Mouse (Mus musculus) cerebellum, adult (tissue): ENCODE data around the gene Dgka.
A peak's percentile ranks its signal among the peaks of the same experiment; 100 is the strongest.

Source experiments
- ATAC-seq: cut with Nextera tagmentation; 2 replicates; pipeline ENCODE4 v1.9.2; 2017; ENCODE audit warnings: mild to moderate bottlenecking, moderate library complexity, mixed read lengths; ENCODE audit not compliant: insufficient number of reproducible peaks, low FRiP score, low TSS enrichment

Dgka gene

GRCm38 (mm10) chr10:128744680-128745601, at the start of gene Dgka:
Gene Dgka (minus strand): TSS chr10:128744855.
- no peak for ATAC-seq

DNA sequence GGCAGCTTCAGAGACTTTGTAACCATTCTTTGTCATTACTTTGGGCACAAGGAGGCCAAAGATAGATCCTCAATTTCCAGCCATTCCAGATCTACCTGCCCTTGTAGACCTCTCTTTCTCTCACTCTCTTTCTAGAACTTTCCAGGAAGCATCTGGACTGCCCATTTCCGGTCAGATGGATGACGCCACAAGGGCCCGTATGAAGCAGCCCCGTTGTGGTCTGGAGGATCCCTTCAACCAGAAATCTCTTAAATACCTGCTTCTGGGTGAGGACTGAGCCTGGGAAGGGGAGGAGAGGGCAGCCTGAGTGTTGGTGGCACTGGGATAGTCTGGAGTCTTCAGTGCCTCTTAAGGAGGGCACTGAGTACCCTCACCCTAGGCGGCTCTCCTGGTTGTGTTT, 49.7 kb upstream of the Dgka start:
- no peak for ATAC-seq

DNA sequence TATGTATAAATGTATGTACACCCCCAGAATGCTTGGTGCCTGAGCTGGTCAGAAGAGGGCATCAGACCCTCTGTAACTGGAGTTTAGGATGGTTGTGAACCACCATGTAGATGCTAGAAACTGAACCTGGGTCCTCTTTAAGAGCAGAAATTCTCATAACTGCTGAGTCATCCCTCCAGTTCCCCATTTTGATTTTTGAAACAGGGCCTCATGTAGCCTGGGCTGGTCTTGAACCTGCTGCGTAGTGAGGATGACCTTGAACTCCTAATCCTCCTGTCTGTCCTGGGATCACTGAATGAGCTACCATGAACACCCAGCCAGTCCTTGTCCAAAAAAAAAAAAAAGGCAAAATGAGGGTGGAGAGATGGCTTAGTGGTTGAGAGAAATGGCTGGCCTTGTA, 48.6 kb upstream of the Dgka start:
- no peak for ATAC-seq

DNA sequence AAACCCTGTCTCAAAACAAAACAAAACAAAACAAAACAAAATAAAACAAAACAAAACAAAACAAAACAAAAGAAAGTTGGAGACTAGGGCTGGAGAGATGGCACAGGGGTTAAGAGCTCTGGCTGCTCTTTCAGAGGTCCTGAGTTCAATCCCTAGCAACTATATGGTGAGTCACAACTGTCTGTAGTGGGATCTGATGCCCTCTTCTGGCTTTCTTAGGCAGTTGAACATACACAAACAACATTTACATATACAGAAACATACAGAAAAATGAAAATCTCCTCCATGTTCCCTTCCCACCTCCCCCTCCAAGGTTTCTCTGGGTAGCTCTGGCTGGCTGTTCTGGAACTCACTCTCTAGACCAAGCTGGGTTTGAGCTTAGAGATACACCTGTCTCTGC, 47.4 kb upstream of the Dgka start:
- ATAC-seq, result no peak

DNA sequence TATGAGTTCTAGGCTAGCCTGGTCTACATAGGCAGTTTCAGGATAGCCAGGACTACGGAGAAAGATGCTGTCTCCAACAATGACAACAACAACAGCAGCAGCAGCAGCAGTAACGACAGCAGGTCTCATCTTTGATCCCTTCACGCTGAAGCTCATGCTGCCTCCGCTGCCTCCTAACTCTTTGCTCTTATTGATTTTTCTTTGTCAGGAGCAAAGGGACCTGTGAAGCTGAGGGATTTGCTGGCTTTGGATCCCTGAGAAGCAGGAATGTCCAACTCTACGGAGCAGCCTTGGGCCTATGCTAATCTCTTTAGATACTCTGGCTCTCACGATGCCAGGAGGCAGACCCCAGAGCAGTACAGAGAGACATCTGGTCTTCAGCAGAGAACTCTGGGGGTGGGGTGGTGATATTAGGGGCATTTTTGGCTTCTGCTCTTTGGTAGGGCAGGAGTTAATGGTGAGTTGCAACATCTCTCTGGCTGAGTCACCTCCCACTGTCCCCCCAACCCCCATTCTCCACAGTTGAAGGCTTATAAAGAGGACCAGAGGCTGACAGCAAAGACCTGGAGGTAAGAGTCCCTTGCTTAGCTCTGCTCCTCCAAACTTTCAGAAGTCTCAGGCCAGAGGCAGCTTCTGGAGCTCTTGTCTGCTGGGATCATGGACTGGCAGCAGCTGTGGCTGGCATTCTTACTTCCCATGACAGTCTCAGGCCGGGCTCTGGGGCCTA, 45.9 kb upstream of the Dgka start, which contains the start of gene Mmp19:
Mmp19 (plus strand) TSS at position 513 of the 727 bp plus-strand sequence.
- no peak for ATAC-seq

DNA sequence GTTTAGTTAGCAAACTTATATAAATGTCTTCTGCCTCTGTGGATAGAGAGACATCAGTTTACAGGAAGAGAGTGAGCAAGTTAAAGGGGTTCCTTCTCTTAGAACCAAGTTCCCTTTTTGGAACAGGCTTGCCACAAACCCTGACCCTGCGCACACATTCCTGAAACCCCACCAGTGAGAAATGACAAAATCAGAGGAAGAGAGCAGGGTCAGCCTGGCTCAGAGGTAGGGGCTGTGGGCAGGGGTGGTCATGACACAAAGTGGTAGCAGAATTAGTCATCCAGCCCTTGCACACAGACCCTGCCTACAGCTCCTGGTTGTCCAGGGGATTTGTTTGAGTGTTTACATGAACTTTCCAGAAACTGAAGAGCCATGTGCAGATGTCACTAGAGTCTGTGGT, 35.5 kb upstream of the Dgka start:
- no peak for ATAC-seq

GRCm38 (mm10) chr10:128779011-128779795, 34.5 kb upstream of the Dgka start:
- no peak for ATAC-seq

DNA sequence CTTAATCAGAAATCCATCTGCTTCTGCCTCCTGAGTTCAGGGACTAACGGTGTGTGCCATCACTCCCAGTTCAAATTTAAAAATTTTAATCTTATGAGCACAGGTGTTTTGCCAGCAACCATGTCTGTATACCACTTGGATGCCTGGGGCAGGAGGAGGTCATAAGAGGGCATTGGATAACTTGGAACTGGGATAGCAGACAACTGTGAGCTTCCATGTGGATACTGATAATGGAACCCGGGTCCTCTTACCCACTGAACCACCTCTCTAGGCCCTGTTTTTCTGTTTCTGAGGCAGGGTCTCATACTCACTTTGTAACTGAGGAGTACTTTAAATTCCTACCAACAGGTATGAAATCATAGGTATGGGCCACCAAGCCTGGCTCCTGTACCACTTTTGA, 33.8 kb upstream of the Dgka start:
- ATAC-seq, result no peak

- ATAC-seq, result no peak
Measured at GRCm38 (mm10) chr10:128773685-128774084, 29.0 kb upstream of the Dgka start.

DNA sequence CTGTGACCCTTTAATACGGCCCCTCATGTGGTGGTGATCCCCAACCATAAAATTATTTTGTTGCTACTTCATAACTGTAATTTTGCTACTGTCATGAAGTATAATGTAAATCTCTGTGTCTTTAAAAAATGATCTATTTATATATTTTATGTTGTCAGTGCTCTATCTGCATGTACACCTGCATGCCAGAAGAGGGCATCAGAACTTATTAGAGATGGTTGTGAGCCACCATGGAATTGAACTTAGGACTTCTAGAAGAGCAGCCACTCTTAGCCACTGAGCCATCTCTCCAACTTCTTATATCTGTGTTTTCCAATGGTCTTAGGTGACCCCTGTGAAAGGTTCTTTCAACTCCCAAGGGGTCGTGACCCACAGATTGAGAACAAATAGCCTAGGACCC, 28.2 kb upstream of the Dgka start:
- ATAC-seq, result no peak

DNA sequence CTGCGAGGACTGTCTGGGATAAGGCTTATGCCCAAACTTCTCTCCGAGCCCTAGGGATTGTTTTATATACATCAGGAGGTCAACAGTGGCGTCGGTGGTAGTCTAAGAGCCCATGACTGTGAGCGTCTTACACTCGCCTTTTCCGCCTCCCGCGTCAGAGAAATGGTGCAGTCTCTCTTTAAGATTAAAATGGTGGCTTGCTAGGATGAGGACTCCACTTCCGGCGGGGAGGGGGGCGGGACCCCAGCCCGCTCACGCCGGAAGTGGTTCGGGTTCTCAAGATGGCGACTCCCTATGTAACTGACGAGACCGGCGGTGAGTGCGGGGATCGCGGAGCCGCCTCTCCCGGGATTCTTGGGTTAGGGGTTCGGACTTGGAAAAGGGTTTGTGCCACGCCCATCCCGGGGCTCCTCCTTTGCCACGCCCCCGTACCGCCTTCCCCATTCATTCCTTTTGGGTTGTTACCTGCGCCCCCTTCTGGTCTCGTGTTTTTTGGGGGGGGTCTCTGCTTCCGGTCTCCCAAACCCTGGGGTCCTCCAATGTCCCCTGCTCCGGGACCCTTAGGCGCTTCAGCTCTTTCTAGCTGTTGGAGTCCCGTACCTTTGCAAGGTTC, 3.7 kb upstream of the Dgka start:
- ATAC-seq, result peak; percentile 89

DNA sequence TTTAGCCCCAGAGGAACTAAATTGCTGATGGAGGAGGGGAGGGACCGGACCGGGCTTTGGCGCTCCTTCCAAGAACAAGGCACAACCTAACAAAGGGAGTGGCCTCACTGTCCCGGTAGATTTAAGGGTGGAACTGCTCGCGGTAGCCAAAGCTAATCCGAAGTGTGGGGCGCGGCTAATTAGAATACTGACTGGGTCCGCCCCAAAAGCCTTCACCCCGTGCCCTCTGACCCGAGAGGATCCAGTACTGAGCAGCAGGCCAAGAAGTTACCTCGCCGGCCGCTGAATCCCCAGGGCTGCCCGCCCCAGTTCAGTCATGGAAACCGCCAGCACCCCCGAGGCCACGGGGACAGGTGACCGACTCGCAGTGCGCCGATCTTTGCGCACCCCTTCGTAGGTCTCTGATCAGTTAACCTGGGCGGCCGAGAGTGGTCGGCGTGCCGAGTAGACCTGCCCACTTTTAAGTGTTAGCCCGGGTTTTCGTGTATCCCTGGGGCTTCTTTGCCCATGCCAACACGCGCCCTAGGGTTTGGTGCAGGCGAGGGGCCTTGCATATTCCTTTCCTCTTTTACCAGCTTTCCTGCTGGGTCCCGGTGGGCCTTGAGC, 3.1 kb upstream of the Dgka start, which contains the start of gene Pym1:
Pym1 (plus strand) TSS at position 244 of the 606 bp plus-strand sequence.
- peak; percentile 38 for ATAC-seq

- ATAC-seq, result no peak
Measured at GRCm38 (mm10) chr10:128746972-128747645, 2.5 kb upstream of the Dgka start.

DNA sequence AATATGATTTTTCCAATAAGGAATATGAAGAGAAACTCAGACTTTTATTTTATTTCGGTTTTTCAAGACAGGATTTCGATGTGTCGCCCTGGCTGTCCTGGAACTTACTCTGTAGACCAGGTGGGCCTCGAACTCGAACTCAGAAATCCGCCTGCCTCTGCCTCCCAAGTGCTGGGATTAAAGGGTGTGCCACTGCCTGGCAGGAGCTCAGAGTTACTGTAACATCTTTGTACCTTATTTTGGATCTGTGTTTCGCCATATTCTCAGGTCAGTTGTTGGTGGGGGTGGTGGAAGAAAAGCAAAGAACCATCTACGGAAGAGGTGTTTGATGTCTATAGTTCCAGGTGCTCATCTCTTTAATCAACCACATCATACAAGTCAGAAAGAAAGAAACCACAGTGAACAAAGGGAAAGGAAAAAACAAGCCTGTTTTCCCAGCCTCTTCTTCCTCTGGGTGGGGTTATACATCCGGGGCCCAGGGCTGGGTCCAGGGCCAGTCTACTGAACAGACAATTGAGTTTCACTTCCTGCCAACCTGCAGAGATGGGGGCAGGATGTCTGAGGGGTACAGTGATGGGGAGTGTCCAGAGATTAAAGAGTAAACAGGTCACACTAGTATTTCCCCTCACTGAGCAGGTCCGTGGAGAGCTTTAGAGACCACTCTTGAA, 1.4 kb upstream of the Dgka start:
- no peak for ATAC-seq

- no peak for ATAC-seq
Measured at GRCm38 (mm10) chr10:128744211-128744610, 444 bp downstream of the Dgka start.

DNA sequence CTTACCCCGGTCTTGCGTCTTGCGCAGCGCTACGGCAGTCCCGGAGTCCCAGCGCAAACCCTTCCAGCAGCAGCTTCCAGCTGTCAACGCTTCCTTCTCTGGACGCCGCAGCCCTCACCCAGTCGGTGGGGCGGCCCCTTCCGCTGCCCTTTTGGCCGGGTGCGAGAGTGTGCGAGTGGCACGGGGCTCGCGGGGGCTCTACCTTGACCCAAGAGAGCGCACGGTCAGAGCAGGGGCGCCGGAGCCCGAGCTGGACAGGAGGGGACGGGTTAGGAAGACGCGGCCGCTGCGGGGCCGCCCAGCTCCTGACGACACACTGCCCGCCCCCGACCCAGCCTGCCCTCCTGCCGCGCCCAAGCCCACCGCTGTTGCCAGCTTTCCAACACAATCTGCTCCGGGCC, 864 bp downstream of the Dgka start:
- peak; percentile 50; the same call in 1 of the 2 replicates for ATAC-seq

GRCm38 (mm10) chr10:128743235-128743634, 1.4 kb downstream of the Dgka start:
- ATAC-seq, result no peak

DNA sequence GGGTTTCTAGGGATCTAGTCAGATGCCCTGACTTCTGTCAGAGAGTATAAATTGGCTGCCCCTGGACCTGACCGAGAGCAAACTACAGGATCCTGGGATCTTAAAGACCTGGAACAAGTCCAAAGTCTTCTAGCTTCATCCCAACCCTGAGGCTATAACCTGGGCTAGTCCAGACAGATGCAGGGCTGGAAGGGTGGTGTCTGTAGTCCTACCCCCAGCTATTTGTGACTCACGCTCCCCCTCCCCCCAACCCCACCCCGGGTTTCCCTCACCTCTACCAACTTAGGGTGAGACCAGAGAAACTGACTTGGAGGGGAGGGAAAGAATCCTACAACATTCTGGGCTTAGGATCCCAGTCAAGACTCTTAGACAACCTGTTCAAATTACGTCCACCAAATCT, 2.0 kb downstream of the Dgka start:
- ATAC-seq, result no peak

DNA sequence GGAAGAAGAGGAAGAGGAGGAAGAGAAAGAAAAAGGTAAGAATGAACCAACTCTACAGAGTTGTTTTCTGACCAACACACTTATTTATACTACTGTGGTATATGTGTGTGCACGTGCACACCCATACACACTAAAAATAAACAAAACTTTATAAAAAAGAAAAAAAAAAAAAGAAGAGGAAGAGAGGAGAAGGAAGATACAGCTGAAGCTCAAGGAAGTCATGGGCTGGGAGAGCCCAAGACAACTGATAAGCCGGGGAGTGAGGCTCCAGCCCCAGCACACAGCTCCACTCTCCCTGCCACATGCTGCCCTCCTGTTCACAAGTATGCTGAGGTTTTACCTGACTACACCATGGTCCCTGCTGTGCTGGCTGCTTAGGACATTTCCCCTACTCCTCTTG, 4.4 kb downstream of the Dgka start:
- ATAC-seq, result no peak
